Mouse (Mus musculus): ENCODE measurements around the gene Tnc. TPM values are rescaled to one million over a fixed set of nuclear protein-coding genes. Genes with fewer than 3 reads are reported as not detected.

The Tnc gene
- polyA plus RNA-seq, 1 experiment from 2014 or later = 3.2 TPM

Other genes with a start within 250 kb of the Tnc start
- gene Tnfsf8, start 185.7 kb downstream of the Tnc start, polyA plus RNA-seq (2016; fragmentation: Nextera tagmentation; extraction: Ambion mirVana) = not detected in 2 replicates